ENCODE assay signal across 8 mouse cellular contexts in the genomic region with DNA sequence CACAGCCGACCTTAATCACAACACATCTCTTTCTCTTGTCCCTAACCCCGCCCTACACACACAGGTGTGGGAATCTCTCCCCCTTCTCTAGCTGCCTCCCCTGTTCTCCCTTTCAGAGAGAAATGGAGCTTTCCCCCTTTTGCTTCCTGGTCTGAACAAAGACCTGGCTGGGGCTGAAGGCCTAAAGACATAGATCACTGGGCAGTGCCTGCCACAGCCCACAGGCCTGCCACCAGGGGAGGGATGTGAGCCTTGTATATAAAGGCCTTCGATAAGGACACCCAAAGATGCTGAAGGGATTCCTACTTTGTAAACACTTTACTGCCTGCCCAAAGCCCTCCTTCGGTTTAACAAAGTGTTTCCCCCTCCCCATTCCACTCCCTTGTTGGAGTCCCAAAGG. TPM values are rescaled to one million over a fixed set of nuclear protein-coding genes. Genes with fewer than 3 reads are reported as not detected.
A peak's percentile ranks its signal among the peaks of the same experiment; 100 is the strongest.
DNase-seq lines count a peak whose midpoint lies in the region; ATAC-seq and TF ChIP-seq lines count a peak whose summit lies in the region.

No protein-coding gene starts in this region.

- no peak overlapping the region for H3K9ac ChIP-seq in kidney, embryonic 16.5 days (replicated peaks; ENCODE audit: low read length)
- peak overlapping the region; percentile 87 for H3K9ac ChIP-seq in midbrain, embryonic 16.5 days (ENCODE audit: low read depth, low read length)
- no peak overlapping the region for H3K9ac ChIP-seq in liver, postnatal 0 days (replicated peaks)

- WGBS in kidney, embryonic 16.5 days: 4% methylated on average over 4 of the region's 4 CpGs
- 6% methylated on average over 4 of the region's 4 CpGs for WGBS in hindbrain, embryonic 10.5 days
- 7% methylated on average over 4 of the region's 4 CpGs for WGBS in midbrain, embryonic 16.5 days
- WGBS in liver, postnatal 0 days (ENCODE audit: insufficient replicate concordance): 3% methylated on average over 4 of the region's 4 CpGs

- no peak for TF ChIP-seq CTCF in liver, postnatal 0 days (IDR thresholded peaks at IDR 0.05; ENCODE audit: low read depth)

- H3K4me2 ChIP-seq in kidney, embryonic 16.5 days (replicated peaks; ENCODE audit: low read depth, low read length): peak overlapping the region; percentile 95
- H3K4me2 ChIP-seq in midbrain, embryonic 16.5 days (ENCODE audit: low read length): peak overlapping the region; percentile 87
- no peak overlapping the region for H3K4me2 ChIP-seq in liver, postnatal 0 days (ENCODE audit: low read depth, low read length)

- no peak for TF ChIP-seq EP300 in liver, postnatal 0 days (IDR thresholded peaks at IDR 0.05; ENCODE audit: low read depth)

- H3K9me3 ChIP-seq in kidney, embryonic 16.5 days (ENCODE audit: low read length): no peaks in the 10 kb centered on the region
- no peaks in the 10 kb centered on the region for H3K9me3 ChIP-seq in hindbrain, embryonic 10.5 days
- no peaks in the 10 kb centered on the region for H3K9me3 ChIP-seq in midbrain, embryonic 16.5 days (replicated peaks; ENCODE audit: control insufficient read depth, low read length, poor library complexity, severe bottlenecking)
- H3K9me3 ChIP-seq in liver, postnatal 0 days (ENCODE audit: low read length): no peaks in the 10 kb centered on the region

- peaks cover 26% of the 10 kb centered on the region for H3K4me1 ChIP-seq in kidney, embryonic 16.5 days (ENCODE audit: insufficient read depth, low read length)
- H3K4me1 ChIP-seq in hindbrain, embryonic 10.5 days (replicated peaks): peaks cover 47% of the 10 kb centered on the region
- peaks cover 35% of the 10 kb centered on the region for H3K4me1 ChIP-seq in midbrain, embryonic 16.5 days (ENCODE audit: control insufficient read depth, insufficient read depth, low read length)
- H3K4me1 ChIP-seq in liver, postnatal 0 days (ENCODE audit: insufficient read depth): no peaks in the 10 kb centered on the region

- DNase-seq in kidney, postnatal 25 days: no peak
- DNase-seq in embryo, embryonic 9.5 days (ENCODE audit: extremely low spot score): peak; percentile 14
- peak; percentile 21 for DNase-seq in hindbrain, embryonic 10.5 days (ENCODE audit: low spot score)
- DNase-seq in thymus, postnatal 14 days: no peak
- DNase-seq in liver, postnatal 0 days: no peak
- no peak for DNase-seq in spleen, adult 12 weeks (ENCODE audit: low spot score)

- no peak overlapping the region for H3K27ac ChIP-seq in kidney, embryonic 16.5 days (ENCODE audit: low read length)
- no peak overlapping the region for H3K27ac ChIP-seq in hindbrain, embryonic 10.5 days
- H3K27ac ChIP-seq in midbrain, embryonic 16.5 days (ENCODE audit: low read length): peak overlapping the region; percentile 56
- no peak overlapping the region for H3K27ac ChIP-seq in liver, postnatal 0 days (ENCODE audit: low read depth)

- ATAC-seq in kidney, embryonic 16.5 days (ENCODE audit: low FRiP score, low TSS enrichment): no peak
- 0 out of 2 replicates have a peak, but pooled peaks have one; percentile 34 for ATAC-seq in midbrain, embryonic 16.5 days
- ATAC-seq in liver, postnatal 0 days: no peak

- H3K36me3 ChIP-seq in kidney, embryonic 16.5 days (ENCODE audit: insufficient read depth, low read length): no peaks in the 10 kb centered on the region
- no peaks in the 10 kb centered on the region for H3K36me3 ChIP-seq in hindbrain, embryonic 10.5 days
- no peaks in the 10 kb centered on the region for H3K36me3 ChIP-seq in midbrain, embryonic 16.5 days (ENCODE audit: control insufficient read depth, insufficient read depth, low read length)
- H3K36me3 ChIP-seq in liver, postnatal 0 days (replicated peaks; ENCODE audit: insufficient read depth, low read length): no peaks in the 10 kb centered on the region

- peak overlapping the region; percentile 56 for H3K4me3 ChIP-seq in kidney, embryonic 16.5 days (ENCODE audit: low read length)
- H3K4me3 ChIP-seq in hindbrain, embryonic 10.5 days: peak overlapping the region; percentile 72
- H3K4me3 ChIP-seq in midbrain, embryonic 16.5 days (ENCODE audit: low read depth, low read length): peak overlapping the region; percentile 83
- H3K4me3 ChIP-seq in liver, postnatal 0 days (ENCODE audit: low read depth, low read length): no peak overlapping the region

- H3K27me3 ChIP-seq in kidney, embryonic 16.5 days (ENCODE audit: insufficient read depth, low read length): peaks cover 55% of the 10 kb centered on the region
- peaks cover 72% of the 10 kb centered on the region for H3K27me3 ChIP-seq in hindbrain, embryonic 10.5 days (ENCODE audit: insufficient read depth, poor library complexity, severe bottlenecking)
- H3K27me3 ChIP-seq in midbrain, embryonic 16.5 days (ENCODE audit: control insufficient read depth, insufficient read depth, low read depth, low read length): no peaks in the 10 kb centered on the region
- H3K27me3 ChIP-seq in liver, postnatal 0 days (ENCODE audit: insufficient read depth, low read length): peaks cover 31% of the 10 kb centered on the region

RNA-seq across cellular contexts. Expression of a gene that starts 0.8 kb away (rescaled TPM):
- polyA plus RNA-seq in kidney, embryonic 16.5 days (2015; fragmentation: Nextera tagmentation; extraction: Ambion mirVana): 3.2 TPM in 2 replicates
- 0.86 and 1.7 TPM in 2 replicates for polyA plus RNA-seq in hindbrain, embryonic 10.5 days (2016; fragmentation: Nextera tagmentation; extraction: Ambion mirVana)
- 11.7 and 12.4 TPM in 2 replicates for polyA plus RNA-seq in midbrain, embryonic 16.5 days (2015; fragmentation: Nextera tagmentation; extraction: Ambion mirVana)
- polyA plus RNA-seq in liver, postnatal 0 days (2015; fragmentation: Nextera tagmentation; extraction: Ambion mirVana): 0.33 and 0.79 TPM in 2 replicates

Comparison
In these comparisons a context has a peak if more than half of its experiments do, and no peak if none do; other contexts are left out.
1. DNase-seq: peak in embryo, embryonic 9.5 days (single experiment) and hindbrain, embryonic 10.5 days (single experiment); none in kidney, postnatal 25 days (0 of 2), thymus, postnatal 14 days (single experiment), liver, postnatal 0 days (single experiment) and spleen, adult 12 weeks (single experiment).